Mouse (Mus musculus): ENCODE measurements around the gene Hmgcll1.

GRCm38 (mm10) chr9:76138378-76139109 lies 123.9 kb downstream of the Hmgcll1 start:
- TF ChIP-seq POLR2A (IDR thresholded peaks at IDR 0.05; ENCODE audit: low read depth, low read length) (no peak), CTCF (conservative IDR thresholded peaks at IDR 0.05; ENCODE audit: insufficient read depth, insufficient read length, low read depth, low read length) (no peak)
